Mouse (Mus musculus) embryonic fibroblast, embryonic 13.5 days (primary cell): ENCODE measurements around the gene Gins2.

ENCODE experiments used
- CTCF ChIP-seq: IDR thresholded peaks from 2 replicates; pipeline ENCODE4 v1.5.1; 2011; ENCODE audit warnings: mild to moderate bottlenecking, control low read depth, low read length, moderate library complexity, borderline replicate concordance; ENCODE audit not compliant: insufficient read depth
- POLR2A ChIP-seq: IDR thresholded peaks from 2 replicates; pipeline ENCODE4 v1.6.1; 2011; ENCODE audit warnings: low read depth, mild to moderate bottlenecking, control low read depth, low read length, moderate library complexity

DNA sequence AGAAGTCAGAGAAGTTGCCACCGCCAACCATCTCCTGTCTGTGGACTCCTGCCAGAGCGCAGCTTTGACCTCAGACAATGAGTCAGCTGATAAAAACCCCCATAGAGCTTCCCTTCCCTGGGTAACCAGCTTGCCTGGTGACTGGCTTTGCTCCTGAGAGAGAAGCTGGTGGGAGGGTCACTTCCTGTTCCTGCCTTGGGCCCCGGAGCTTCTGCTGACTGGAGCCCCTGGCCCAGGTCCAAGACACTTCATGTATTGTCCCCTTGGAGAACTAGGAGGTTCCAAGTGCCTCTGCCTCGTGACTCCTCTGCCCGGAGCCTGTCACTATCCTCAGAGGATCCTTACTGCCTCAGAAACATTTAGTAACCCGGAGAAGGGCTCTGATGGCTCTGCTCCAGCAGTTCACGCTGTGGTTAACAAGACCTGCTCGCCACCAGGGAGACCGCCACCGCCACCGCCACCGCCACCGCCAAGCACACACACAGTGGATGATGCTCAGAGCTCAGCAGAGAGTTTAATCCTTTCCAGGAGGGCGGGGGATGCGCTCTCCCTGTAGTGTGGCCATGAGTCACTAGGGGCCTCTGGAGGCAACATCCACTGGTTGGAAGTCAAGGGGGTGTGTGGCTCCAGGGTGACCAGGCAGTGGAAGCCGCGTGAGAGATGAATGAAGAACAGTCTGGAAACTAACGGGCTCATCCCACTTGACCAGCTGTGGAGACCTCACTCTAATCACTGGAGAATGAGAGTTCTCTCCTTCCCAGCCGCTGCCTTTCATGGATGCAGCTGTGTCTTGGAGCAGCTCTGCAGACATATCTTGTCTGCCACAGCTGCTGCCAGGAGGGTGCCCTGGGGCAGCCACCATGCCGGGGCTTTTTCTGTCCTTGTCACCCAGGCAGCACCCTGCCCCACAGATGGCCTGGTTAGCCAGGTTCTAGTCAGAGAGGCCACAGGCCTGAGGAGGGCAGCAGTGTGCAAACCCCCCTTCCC lies 25.0 kb downstream of the Gins2 start:
- TF ChIP-seq POLR2A (no peak), CTCF (no peak)
